Mouse (Mus musculus): ENCODE measurements around the gene Prelp.

GRCm38 (mm10) chr1:133881813-133882212 is 39.4 kb downstream of the Prelp start:
- TF ChIP-seq CTCF (IDR thresholded peaks at IDR 0.05; ENCODE audit: control insufficient read depth, insufficient read depth, insufficient replicate concordance, low read depth, low read length) (no peak), POLR2A (IDR thresholded peaks at IDR 0.05; ENCODE audit: control insufficient read depth, low read depth, low read length) (no peak)

All from testis, adult 2 months (tissue).